Mouse (Mus musculus) cerebellum, postnatal 4 days (tissue): ENCODE measurements around the gene Pon2.
"Not testable (repeated sequence)": the region's sequence is repeated elsewhere in the genome, so short reads cannot be mapped to it uniquely, and the experiment has no call there.

ENCODE experiments used
- DNase-seq, 2 experiments: peaks; one replicate each; pipeline ENCODE4 v3.0.0; 2022; ENCODE audit warnings: low spot score in 2 of 2, mixed read lengths in 1 of 2

The Pon2 gene

DNA sequence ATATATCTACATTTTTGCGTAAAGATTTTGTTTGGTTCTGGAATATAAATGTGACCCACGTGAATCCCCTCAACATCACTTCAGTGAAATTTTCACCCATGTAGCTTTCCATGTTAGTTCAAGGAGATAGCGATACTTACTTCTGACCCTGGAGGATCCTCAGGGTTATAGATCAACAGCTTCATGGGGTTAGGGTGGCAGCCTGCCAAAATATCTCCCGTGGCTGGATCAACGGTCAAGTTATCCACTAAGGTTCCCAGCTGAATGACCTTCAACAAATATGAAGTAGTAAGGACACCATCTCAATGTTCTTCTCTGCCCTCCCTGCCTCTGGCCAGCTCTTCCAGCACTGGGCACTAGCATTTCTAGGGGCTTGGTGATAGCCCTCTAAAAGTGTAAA lies 68.0 kb downstream of the Pon2 start:
- DNase-seq: no peak

GRCm38 (mm10) chr6:5223551-5223950 lies 74.7 kb downstream of the Pon2 start:
- not testable (repeated sequence) for DNase-seq

GRCm38 (mm10) chr6:5222080-5222479 lies 76.2 kb downstream of the Pon2 start:
- DNase-seq: no peak

DNA sequence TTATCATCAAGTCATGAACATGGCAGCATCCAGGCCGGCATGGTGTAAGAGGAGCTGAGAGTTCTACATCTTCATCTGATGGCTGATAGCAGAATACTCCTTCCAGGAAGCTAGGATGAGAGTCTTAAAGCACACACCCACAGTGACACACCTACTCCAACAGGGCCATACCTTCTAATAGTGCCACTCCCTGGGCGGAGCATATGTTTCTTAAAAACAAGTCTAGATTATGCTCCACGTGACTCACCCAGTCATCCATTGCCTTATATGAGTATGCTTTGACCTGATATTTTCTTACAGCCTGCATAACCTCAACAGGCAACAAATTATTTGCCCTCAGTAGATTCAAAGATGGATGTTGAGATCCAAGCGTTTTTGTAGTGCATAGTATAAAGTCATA lies 80.1 kb downstream of the Pon2 start:
- no peak for DNase-seq
